In genomic region chr8:111119481-111119880, GRCm38 (mm10) we compare ENCODE assay signal across 21 mouse cellular contexts. TPM values are rescaled to one million over a fixed set of nuclear protein-coding genes. Genes with fewer than 3 reads are reported as not detected.
"Had no signal": no experiment of that assay in that cellular context is flagged by ENCODE, and none has a peak within 500 bp of the region (broad histone marks: within the 10 kb centered on the region; RNA-seq: fewer than 3 reads in every experiment).

No protein-coding gene starts in this region.

- H3K4me2 ChIP-seq: kidney, embryonic 15.5 days; limb, embryonic 15.5 days; liver, embryonic 12.5 days; lung, embryonic 14.5 days; midbrain, embryonic 12.5 days had no signal

- DNase-seq: kidney, adult 11 months; kidney, postnatal 14 days; lung, embryonic 14.5 days; lung, postnatal 14 days; right cerebral cortex, postnatal 25 days; thymus, postnatal 4 days had no signal

- ATAC-seq: liver, embryonic 12.5 days; midbrain, embryonic 16.5 days had no signal

- H3K4me1 ChIP-seq: kidney, embryonic 15.5 days; limb, embryonic 15.5 days; liver, embryonic 12.5 days; megakaryocyte, embryonic 14.5 days; midbrain, embryonic 12.5 days had no signal

- H3K27ac ChIP-seq: kidney, embryonic 15.5 days; left cerebral cortex, adult 2 months; limb, embryonic 15.5 days; liver, embryonic 12.5 days; macrophage; midbrain, embryonic 12.5 days had no signal

- H3K4me3 ChIP-seq: kidney, embryonic 15.5 days; left cerebral cortex, adult 2 months; limb, embryonic 15.5 days; liver, embryonic 12.5 days; megakaryocyte, embryonic 14.5 days; midbrain, embryonic 12.5 days had no signal

- H3K9ac ChIP-seq: kidney, embryonic 15.5 days; limb, embryonic 15.5 days; liver, embryonic 12.5 days; lung, embryonic 14.5 days; midbrain, embryonic 12.5 days had no signal

- H3K27me3 ChIP-seq: kidney, embryonic 15.5 days; limb, embryonic 15.5 days; liver, embryonic 12.5 days; megakaryocyte, embryonic 14.5 days; midbrain, embryonic 12.5 days had no signal

- H3K9me3 ChIP-seq: kidney, embryonic 15.5 days; liver, embryonic 12.5 days; midbrain, embryonic 12.5 days had no signal

RNA-seq across cellular contexts. Expression of gene Clec18a, which starts 27.3 kb away (rescaled TPM):
- polyA plus RNA-seq: intestine, embryonic 14.5 days; large intestine, adult 2 months; limb, embryonic 11.5 days; limb, embryonic 15.5 days; liver, embryonic 12.5 days; liver, embryonic 16.5 days; lung, embryonic 14.5 days; macrophage; small intestine, adult 2 months; stomach, embryonic 16.5 days; thymus, postnatal 0 days had no signal
